Mouse (Mus musculus): Measurements from ENCODE around the gene Cma1. TPM values are rescaled to one million over a fixed set of nuclear protein-coding genes. Genes with fewer than 3 reads are reported as not detected.

Cma1 gene
- under 1 TPM in 1 of 2 experiments, not detected in 1; 0.05 TPM for polyA plus RNA-seq (2012; fragmentation: generic; extraction: Trizol)

DNA sequence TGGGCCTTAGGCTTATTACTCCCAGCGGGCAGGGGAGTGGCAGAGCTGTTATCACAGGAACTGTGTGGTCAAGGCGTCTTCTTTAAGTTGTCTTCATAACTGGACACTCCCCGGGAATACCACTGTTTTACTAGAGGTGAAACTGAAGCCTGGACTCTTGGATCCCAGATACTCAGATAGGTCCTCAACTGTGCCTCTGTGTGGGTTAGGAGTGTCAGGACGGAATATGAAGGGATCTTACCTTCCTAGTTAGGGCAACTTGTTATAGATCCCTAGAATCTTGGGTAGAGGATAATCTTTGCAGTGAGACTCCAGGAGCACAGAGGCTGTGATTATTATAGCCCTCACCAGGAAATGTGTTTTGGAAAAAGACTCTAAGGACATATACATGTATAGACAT is at the start of gene Cma1:
Cma1 (minus strand) TSS at position 101 of the 400 bp plus-strand sequence.

DNA sequence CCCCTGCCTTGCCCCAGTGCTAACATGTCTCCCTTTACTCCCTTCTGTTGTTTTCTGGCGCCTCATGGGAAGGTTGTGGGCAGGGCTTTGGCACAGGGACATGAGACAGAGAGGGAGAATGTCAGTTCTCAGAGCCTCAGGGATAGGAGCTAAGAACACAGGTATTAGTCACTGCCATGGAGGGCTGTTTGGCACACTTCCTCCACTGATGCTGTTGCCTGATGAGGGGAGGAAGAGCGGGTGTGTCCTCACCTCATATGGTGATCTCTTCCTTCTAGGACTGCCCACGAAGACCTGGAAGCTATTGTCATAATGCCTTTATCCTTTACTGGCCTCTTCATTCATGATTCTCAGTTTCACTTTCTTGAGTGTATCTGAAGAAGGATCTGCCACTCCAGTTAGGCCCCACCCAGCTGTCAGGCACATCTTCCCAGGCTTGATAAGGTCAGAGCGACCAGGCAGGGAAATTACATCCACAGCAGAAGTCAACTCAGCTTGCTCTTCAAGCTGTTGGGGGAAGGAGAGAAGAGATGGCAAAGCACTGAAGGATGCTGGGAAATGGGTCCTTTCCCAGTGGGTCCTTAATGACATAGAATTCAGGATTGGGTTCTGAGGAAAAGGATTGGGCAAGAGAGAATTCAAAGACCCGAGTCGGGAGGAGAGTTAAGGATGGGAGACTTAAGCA is 6.0 kb upstream of the Cma1 start, which contains the start of gene Cma2:
Cma2 (plus strand) TSS at position 635 of the 685 bp plus-strand sequence.

GRCm38 (mm10) chr14:55899701-55900413 is 44.6 kb downstream of the Cma1 start, which contains the start of gene Sdr39u1:
Gene Sdr39u1 (minus strand): TSS chr14:55900293.

Other genes with a start within 250 kb of the Cma1 start
- under 1 TPM; 0.01 to 0.08 TPM for gene Tgm1, start 230.7 kb downstream of the Cma1 start, polyA plus RNA-seq (2012; fragmentation: generic; extraction: Trizol)
- gene Rabggta, start 222.4 kb downstream of the Cma1 start, polyA plus RNA-seq (2012; fragmentation: generic; extraction: Trizol) = 10 to 100 TPM in 1 of 2 experiments, 1 to 10 TPM in 1; 8.2 to 12.8 TPM
- gene Dhrs1, start 199.0 kb downstream of the Cma1 start, polyA plus RNA-seq (2012; fragmentation: generic; extraction: Trizol) = 10 to 100 TPM; 46.0 to 89.8 TPM
- 10 to 100 TPM; 15.2 to 35.9 TPM for gene Nop9, start 199.0 kb downstream of the Cma1 start, polyA plus RNA-seq (2012; fragmentation: generic; extraction: Trizol)
- gene Cideb, start 186.2 kb downstream of the Cma1 start, polyA plus RNA-seq (2012; fragmentation: generic; extraction: Trizol) = 1 to 10 TPM in 1 of 2 experiments, under 1 TPM in 1; 0.11 to 3.7 TPM
- under 1 TPM; 0.02 to 0.05 TPM for gene Ltb4r2, start 183.2 kb downstream of the Cma1 start, polyA plus RNA-seq (2012; fragmentation: generic; extraction: Trizol)
- under 1 TPM in 1 of 2 experiments, not detected in 1; 0.04 TPM for gene Ltb4r1, start 178.7 kb downstream of the Cma1 start, polyA plus RNA-seq (2012; fragmentation: generic; extraction: Trizol)
- not detected for gene Adcy4, start 160.6 kb downstream of the Cma1 start, polyA plus RNA-seq (2012; fragmentation: generic; extraction: Trizol)
- gene Ripk3, start 155.8 kb downstream of the Cma1 start, polyA plus RNA-seq (2012; fragmentation: generic; extraction: Trizol) = 1 to 10 TPM; 3.8 to 4.1 TPM
- gene Nfatc4, start 121.5 kb downstream of the Cma1 start, polyA plus RNA-seq (2012; fragmentation: generic; extraction: Trizol) = 10 to 100 TPM in 1 of 2 experiments, 1 to 10 TPM in 1; 2.5 to 19.8 TPM
- gene Nynrin, start 90.7 kb downstream of the Cma1 start, polyA plus RNA-seq (2012; fragmentation: generic; extraction: Trizol) = 1 to 10 TPM in 1 of 2 experiments, under 1 TPM in 1; 0.09 to 4.1 TPM
- under 1 TPM; 0.08 to 0.98 TPM for gene Cbln3, start 60.3 kb downstream of the Cma1 start, polyA plus RNA-seq (2012; fragmentation: generic; extraction: Trizol)
- gene Khnyn, start 59.7 kb downstream of the Cma1 start, polyA plus RNA-seq (2012; fragmentation: generic; extraction: Trizol) = 1 to 10 TPM; 1.2 to 9.7 TPM
- under 1 TPM in 1 of 2 experiments, not detected in 1; 0.44 TPM for gene Sdr39u1, start 44.4 kb downstream of the Cma1 start, polyA plus RNA-seq (2012; fragmentation: generic; extraction: Trizol)
- not detected for gene Cma2, start 6.3 kb upstream of the Cma1 start, polyA plus RNA-seq (2012; fragmentation: generic; extraction: Trizol)
- not detected for gene Mcpt1, start 73.3 kb upstream of the Cma1 start, polyA plus RNA-seq (2012; fragmentation: generic; extraction: Trizol)
- not detected for gene Mcpt9, start 85.8 kb upstream of the Cma1 start, polyA plus RNA-seq (2012; fragmentation: generic; extraction: Trizol)
- not detected for gene Mcpt2, start 97.4 kb upstream of the Cma1 start, polyA plus RNA-seq (2012; fragmentation: generic; extraction: Trizol)
- not detected for gene Mcpt4, start 117.6 kb upstream of the Cma1 start, polyA plus RNA-seq (2012; fragmentation: generic; extraction: Trizol)
- gene Mcpt8, start 140.6 kb upstream of the Cma1 start, polyA plus RNA-seq (2012; fragmentation: generic; extraction: Trizol) = under 1 TPM in 1 of 2 experiments, not detected in 1; 0.28 TPM
- not detected for gene Ctsg, start 157.9 kb upstream of the Cma1 start, polyA plus RNA-seq (2012; fragmentation: generic; extraction: Trizol)
- not detected for gene Gzme, start 175.9 kb upstream of the Cma1 start, polyA plus RNA-seq (2012; fragmentation: generic; extraction: Trizol)
- gene Gzmd, start 187.9 kb upstream of the Cma1 start, polyA plus RNA-seq (2012; fragmentation: generic; extraction: Trizol) = not detected
- gene Gzmg, start 214.9 kb upstream of the Cma1 start, polyA plus RNA-seq (2012; fragmentation: generic; extraction: Trizol) = not detected
- gene Gzmn, start 229.9 kb upstream of the Cma1 start, polyA plus RNA-seq (2012; fragmentation: generic; extraction: Trizol) = not detected